Mouse (Mus musculus) embryonic facial prominence, embryonic 11.5 days (tissue): ENCODE results near the gene Kcnj1. TPM values are rescaled to one million over a fixed set of nuclear protein-coding genes. Genes with fewer than 3 reads are reported as not detected.

Experiments used
- ATAC-seq: fragments of 200-750 bp; cut with Nextera tagmentation; replicated peaks from 2 replicates; pipeline ENCODE4 v1.8.0; 2017; ENCODE audit warnings: low read depth; ENCODE audit not compliant: insufficient number of reproducible peaks, low FRiP score, low TSS enrichment
- DNase-seq: peaks from one replicate; pipeline ENCODE4 v3.0.0-alpha.2; 2015; ENCODE audit warnings: low spot score
- H3K27ac ChIP-seq: fragments of 300-500 bp; sonication (generic); replicated peaks from 2 replicates; pipeline ENCODE4 v1.5.1; 2014; ENCODE audit warnings: mild to moderate bottlenecking, low read depth, low read length, control low read depth
- H3K27me3 ChIP-seq: fragments of 300-500 bp; sonication (generic); 2 replicates; pipeline ENCODE4 v1.6.1; 2014; ENCODE audit warnings: mild to moderate bottlenecking, low read length, moderate library complexity, mixed read lengths; ENCODE audit not compliant: control insufficient read depth, insufficient read depth
- H3K36me3 ChIP-seq: fragments of 300-500 bp; sonication (generic); replicated peaks from 2 replicates; pipeline ENCODE4 v1.6.1; 2014; ENCODE audit warnings: low read depth, mild to moderate bottlenecking, low read length, moderate library complexity, mixed read lengths; ENCODE audit not compliant: control insufficient read depth, insufficient read depth
- H3K4me1 ChIP-seq: fragments of 300-500 bp; sonication (generic); 2 replicates; pipeline ENCODE4 v1.6.1; 2014; ENCODE audit warnings: low read length, mixed read lengths; ENCODE audit not compliant: control insufficient read depth, insufficient read depth
- H3K4me2 ChIP-seq: fragments of 300-500 bp; sonication (generic); 2 replicates; pipeline ENCODE4 v1.6.1; 2014; ENCODE audit warnings: low read depth, mild to moderate bottlenecking, control low read depth, low read length, moderate library complexity
- H3K4me3 ChIP-seq: fragments of 300-500 bp; sonication (generic); 2 replicates; pipeline ENCODE4 v1.5.1; 2014; ENCODE audit warnings: low read depth, low read length, control low read depth
- H3K9ac ChIP-seq: fragments of 300-500 bp; sonication (generic); replicated peaks from 2 replicates; pipeline ENCODE4 v1.6.1; 2014; ENCODE audit warnings: mild to moderate bottlenecking, control low read depth, low read length
- H3K9me3 ChIP-seq: fragments of 300-500 bp; sonication (generic); replicated peaks from 2 replicates; pipeline ENCODE4 v1.6.1; 2016; ENCODE audit warnings: mild to moderate bottlenecking, low read length, inconsistent platforms, mixed read lengths; ENCODE audit not compliant: control insufficient read depth
- WGBS: fragments of 180-500 bp; shearing (Covaris S2); extraction: QIAGEN DNeasy Blood & Tissue Kit; methylation state at CpG from one replicate; pipeline ENCODE4 v1.1.7; 2014; 5-methylcytosine and 5-hydroxymethylcytosine counted together
- polyA plus RNA-seq: library from polyadenylated mRNA; unstranded; fragments of >200 nt; fragmentation: Nextera tagmentation; extraction: Ambion mirVana; gene quantifications from 2 replicates; pipeline ENCODE4 v1.2.1, GENCODE M21; 2014

Kcnj1 gene
- polyA plus RNA-seq, 1 experiment from 2014 or later = not detected

- H3K27ac ChIP-seq = no peak overlapping the region
- H3K36me3 ChIP-seq = no peaks in the 10 kb centered on the region
- 90% methylated on average over 7 of the region's 7 CpGs for whole genome bisulfite sequencing
- no peaks in the 10 kb centered on the region for H3K27me3 ChIP-seq
- H3K4me2 ChIP-seq = no peak overlapping the region
- DNase-seq (no peak), ATAC-seq (no peak)
- no peaks in the 10 kb centered on the region for H3K4me1 ChIP-seq
- H3K9me3 ChIP-seq = no peaks in the 10 kb centered on the region
- no peak overlapping the region for H3K4me3 ChIP-seq
- H3K9ac ChIP-seq = no peak overlapping the region
Observed at GRCm38 (mm10) chr9:32376031-32376430, 3.7 kb downstream of the Kcnj1 start.

DNA sequence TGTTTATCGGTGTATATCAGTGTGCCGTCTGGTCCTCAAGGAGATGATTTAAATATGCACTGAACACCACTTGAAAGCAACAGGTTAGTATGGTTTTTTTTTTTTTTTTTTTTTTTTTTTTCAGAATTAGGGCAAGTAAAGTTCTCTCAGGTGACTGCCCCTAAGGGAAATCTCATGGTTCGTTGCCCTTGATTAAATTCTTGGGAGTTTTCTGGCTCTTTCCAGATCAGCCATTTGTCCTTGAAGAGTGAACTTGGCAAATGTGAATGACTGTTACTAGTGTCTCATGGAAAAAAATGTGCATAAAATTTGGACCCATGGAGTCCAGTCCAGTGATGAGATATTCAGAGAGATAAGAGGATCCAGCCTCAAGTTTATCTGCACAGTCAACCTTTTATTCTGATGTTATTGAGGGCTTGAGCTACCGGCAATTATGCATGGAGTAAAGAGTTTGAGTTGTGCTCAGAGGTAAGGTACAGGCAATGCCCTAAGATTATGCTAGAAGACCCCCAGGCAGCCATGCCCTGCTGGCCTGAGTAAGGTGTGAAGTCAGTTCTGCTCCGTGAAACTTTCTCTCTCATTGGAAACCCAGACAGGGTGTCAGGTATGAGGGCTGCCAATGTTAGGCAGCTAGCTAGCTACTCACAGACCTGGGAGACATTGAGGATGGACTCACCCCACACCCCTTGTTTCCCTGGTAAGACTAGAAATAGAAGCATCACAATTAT is 4.7 kb downstream of the Kcnj1 start:
- ATAC-seq = no peak

DNA sequence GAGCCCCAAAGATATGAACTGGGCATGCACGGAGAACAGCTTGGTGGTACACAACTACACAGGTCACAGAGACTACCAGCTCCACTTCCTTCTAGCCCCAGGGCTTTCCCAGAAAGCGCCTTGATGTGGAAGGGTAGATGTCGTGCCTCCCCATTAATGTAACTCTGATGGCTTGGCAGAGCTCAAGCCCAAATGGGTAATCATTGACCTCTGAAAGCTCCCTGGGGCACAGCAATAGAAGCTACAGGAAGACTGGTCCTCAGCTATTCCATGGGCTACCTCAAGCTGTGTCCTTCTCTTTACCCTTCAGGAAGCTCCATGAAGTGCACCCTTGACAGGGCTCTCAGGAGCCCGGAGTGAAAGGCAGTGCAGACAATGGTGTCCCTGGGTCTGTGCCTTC is 12.6 kb downstream of the Kcnj1 start:
- ATAC-seq = no peak
- WGBS = 73% methylated on average over 4 of the region's 4 CpGs

More for the DNA sequence above, 4.7 kb downstream of the Kcnj1 start:
- Histone ChIP-seq H3K27ac (no peak overlapping the region), H3K4me3 (no peak overlapping the region), H3K9ac (no peak overlapping the region), H3K4me1 (no peaks in the 10 kb centered on the region), H3K9me3 (no peaks in the 10 kb centered on the region), H3K27me3 (no peaks in the 10 kb centered on the region), H3K4me2 (no peak overlapping the region), H3K36me3 (no peaks in the 10 kb centered on the region)
- WGBS = 89% methylated on average over 5 of the region's 5 CpGs
- DNase-seq = no peak

DNA sequence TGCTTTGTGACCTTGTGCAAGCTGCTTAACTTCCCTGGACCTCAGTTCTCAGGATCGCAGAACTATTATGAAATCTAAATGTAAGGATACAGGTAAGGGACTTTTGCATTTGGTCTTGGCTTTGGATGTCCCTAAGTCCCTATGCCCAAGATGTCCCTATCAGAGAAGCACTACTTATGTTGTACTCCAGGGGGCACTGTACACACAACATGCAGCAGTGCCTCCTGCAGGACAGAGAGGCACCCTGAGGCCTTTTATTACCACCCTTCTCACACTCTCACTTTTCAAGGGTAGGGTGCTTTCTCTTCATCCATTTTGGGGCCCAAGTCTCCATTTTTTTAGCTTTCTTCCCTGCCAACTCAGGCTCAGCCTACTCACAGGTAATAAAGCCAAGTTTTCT is 15.8 kb downstream of the Kcnj1 start:
- 92% methylated on average over 1 of the region's 1 CpGs for WGBS
- Histone ChIP-seq H3K36me3 (no peaks in the 10 kb centered on the region), H3K9me3 (no peaks in the 10 kb centered on the region), H3K27me3 (no peaks in the 10 kb centered on the region), H3K4me2 (no peak overlapping the region), H3K27ac (no peak overlapping the region), H3K9ac (no peak overlapping the region), H3K4me3 (no peak overlapping the region), H3K4me1 (no peaks in the 10 kb centered on the region)
- ATAC-seq (no peak), DNase-seq (no peak)

More for the DNA sequence above, 12.6 kb downstream of the Kcnj1 start:
- H3K9ac ChIP-seq = no peak overlapping the region
- no peaks in the 10 kb centered on the region for H3K4me1 ChIP-seq
- DNase-seq = no peak
- no peak overlapping the region for H3K4me2 ChIP-seq
- no peak overlapping the region for H3K27ac ChIP-seq
- H3K9me3 ChIP-seq = no peaks in the 10 kb centered on the region
- H3K27me3 ChIP-seq = no peaks in the 10 kb centered on the region
- no peak overlapping the region for H3K4me3 ChIP-seq
- H3K36me3 ChIP-seq = no peaks in the 10 kb centered on the region

- Histone ChIP-seq H3K4me2 (no peak overlapping the region), H3K4me3 (no peak overlapping the region), H3K9me3 (no peaks in the 10 kb centered on the region), H3K36me3 (no peaks in the 10 kb centered on the region), H3K27me3 (no peaks in the 10 kb centered on the region), H3K9ac (no peak overlapping the region), H3K27ac (no peak overlapping the region), H3K4me1 (no peaks in the 10 kb centered on the region)
- ATAC-seq (no peak), DNase-seq (no peak)
- 82% methylated on average over 5 of the region's 5 CpGs for WGBS
Observed at GRCm38 (mm10) chr9:32391092-32391491, 18.8 kb downstream of the Kcnj1 start.

GRCm38 (mm10) chr9:32391701-32392100 is 19.4 kb downstream of the Kcnj1 start:
- Histone ChIP-seq H3K36me3 (no peaks in the 10 kb centered on the region), H3K4me2 (no peak overlapping the region), H3K9me3 (no peaks in the 10 kb centered on the region), H3K9ac (no peak overlapping the region), H3K4me3 (no peak overlapping the region), H3K27ac (no peak overlapping the region), H3K27me3 (no peaks in the 10 kb centered on the region), H3K4me1 (no peaks in the 10 kb centered on the region)
- 86% methylated on average over 9 of the region's 9 CpGs for WGBS
- ATAC-seq = no peak
- DNase-seq = no peak

GRCm38 (mm10) chr9:32392716-32393115 is 20.4 kb downstream of the Kcnj1 start:
- H3K9ac ChIP-seq = no peak overlapping the region
- no peak overlapping the region for H3K4me2 ChIP-seq
- H3K36me3 ChIP-seq = no peaks in the 10 kb centered on the region
- 86% methylated on average over 6 of the region's 6 CpGs for WGBS
- ATAC-seq (no peak), DNase-seq (no peak)
- H3K4me3 ChIP-seq = no peak overlapping the region
- no peaks in the 10 kb centered on the region for H3K27me3 ChIP-seq
- H3K27ac ChIP-seq = no peak overlapping the region
- H3K9me3 ChIP-seq = no peaks in the 10 kb centered on the region
- H3K4me1 ChIP-seq = no peaks in the 10 kb centered on the region

DNA sequence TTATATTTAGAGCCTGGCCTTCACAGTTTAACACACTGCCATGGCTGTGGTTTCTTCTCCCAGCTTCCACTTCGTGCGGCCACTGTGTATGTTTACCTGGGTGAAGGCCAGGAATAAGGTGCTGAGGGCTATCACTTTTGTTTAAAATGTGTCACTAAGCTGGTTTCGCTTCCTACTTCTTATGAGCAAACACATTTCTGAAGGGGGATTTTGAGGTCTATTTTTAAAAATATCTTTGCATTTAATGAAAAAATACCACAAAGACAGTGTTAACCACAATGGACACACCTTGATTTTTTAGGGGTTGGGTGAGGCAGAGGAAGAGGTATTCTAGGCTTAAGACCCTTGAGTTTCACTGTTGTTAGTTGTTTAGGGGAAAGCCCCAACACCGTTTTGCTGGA is 22.5 kb downstream of the Kcnj1 start:
- no peak for ATAC-seq
- no peak overlapping the region for H3K27ac ChIP-seq
- H3K36me3 ChIP-seq = no peaks in the 10 kb centered on the region

More for the DNA sequence above, 22.5 kb downstream of the Kcnj1 start:
- DNase-seq = no peak
- WGBS = 90% methylated on average over 4 of the region's 4 CpGs
- Histone ChIP-seq H3K4me1 (no peaks in the 10 kb centered on the region), H3K4me3 (no peak overlapping the region), H3K9ac (no peak overlapping the region), H3K27me3 (no peaks in the 10 kb centered on the region), H3K9me3 (no peaks in the 10 kb centered on the region), H3K4me2 (no peak overlapping the region)
